Mouse (Mus musculus) olfactory bulb, adult 2 months (tissue): ENCODE measurements around the gene Phf2. TPM values are rescaled to one million over a fixed set of nuclear protein-coding genes. Genes with fewer than 3 reads are reported as not detected.

Source experiments
- H3K27ac ChIP-seq: fragments of 200-500 bp; 2 replicates; pipeline ENCODE4 v1.5.1; 2012; ENCODE audit warnings: low read depth, low read length; ENCODE audit not compliant: insufficient read depth
- H3K4me1 ChIP-seq: fragments of 200-500 bp; 2 replicates; pipeline ENCODE4 v1.6.1; 2012; ENCODE audit warnings: low read length; ENCODE audit not compliant: control insufficient read depth, insufficient read depth
- H3K4me3 ChIP-seq: fragments of 200-500 bp; 2 replicates; pipeline ENCODE4 v1.5.1; 2012; ENCODE audit warnings: mild to moderate bottlenecking, low read depth, low read length, moderate library complexity; ENCODE audit not compliant: insufficient read depth
- CTCF ChIP-seq: fragments of 200-500 bp; IDR thresholded peaks from 2 replicates; pipeline ENCODE4 v1.5.1; 2012; ENCODE audit warnings: low read depth, mild to moderate bottlenecking, low read length, moderate library complexity; ENCODE audit not compliant: insufficient read depth
- POLR2A ChIP-seq: fragments of 200-500 bp; IDR thresholded peaks from 2 replicates; pipeline ENCODE4 v1.6.1; 2012; ENCODE audit warnings: mild to moderate bottlenecking, low read depth, low read length, moderate library complexity; ENCODE audit not compliant: insufficient read depth
- WGBS: fragments of 180-500 bp; shearing (Covaris S2); methylation state at CpG from one replicate; pipeline ENCODE4 v1.1.7; 2018; 5-methylcytosine and 5-hydroxymethylcytosine counted together
- polyA plus RNA-seq: library from polyadenylated mRNA; stranded (reverse); fragments of >200 nt; gene quantifications from 2 replicates; pipeline ENCODE4 v1.2.4, GENCODE M21; 2012; ENCODE audit warnings: low replicate concordance; ENCODE audit not compliant: missing spikeins, insufficient read depth, insufficient read length

The Phf2 gene
- polyA plus RNA-seq, 1 experiment, result not detected

DNA sequence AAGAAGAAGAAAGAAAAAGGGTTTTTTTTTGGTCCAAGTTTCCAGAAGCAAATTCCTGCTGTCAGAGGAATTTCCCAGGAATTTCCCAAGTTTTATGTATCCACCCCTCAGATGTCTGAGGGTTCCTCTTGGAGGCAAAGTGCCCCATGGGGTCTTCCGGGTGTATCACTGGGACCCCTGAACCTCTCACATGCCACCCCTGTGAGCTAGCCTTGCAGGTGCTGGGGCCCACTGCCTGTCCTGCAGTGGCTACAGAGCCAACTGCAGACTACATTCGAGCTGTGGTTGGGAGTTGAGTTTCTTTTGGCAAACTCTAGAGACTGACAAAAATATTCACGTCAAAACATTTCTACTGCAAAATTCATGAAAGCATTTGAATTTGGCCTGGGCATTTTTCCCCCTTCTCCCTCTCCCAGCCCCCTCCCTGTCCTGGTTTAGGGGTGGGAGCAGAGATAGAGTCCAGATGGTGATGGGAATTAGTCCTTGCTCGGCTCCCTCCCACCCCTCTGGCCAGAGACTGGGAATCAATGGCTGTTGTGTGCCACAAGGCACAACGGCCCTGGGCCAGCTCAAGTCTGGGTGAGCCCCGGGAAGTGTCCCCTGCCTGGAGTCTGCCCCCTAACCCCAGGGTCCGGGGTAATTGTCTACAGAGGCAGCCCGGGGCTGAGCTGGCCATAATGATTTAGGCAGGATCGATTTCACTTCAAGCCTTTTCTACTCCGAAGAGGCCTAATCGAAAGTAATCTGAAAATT lies 91.2 kb downstream of the Phf2 start:
- WGBS, result 57% methylated on average over 11 of the region's 11 CpGs
- H3K4me3 ChIP-seq, result no peak overlapping the region
- H3K27ac ChIP-seq, result no peak overlapping the region
- H3K4me1 ChIP-seq, result peaks cover 6% of the 10 kb centered on the region; the same call in 1 of the 2 replicates
- TF ChIP-seq POLR2A, result no peak

DNA sequence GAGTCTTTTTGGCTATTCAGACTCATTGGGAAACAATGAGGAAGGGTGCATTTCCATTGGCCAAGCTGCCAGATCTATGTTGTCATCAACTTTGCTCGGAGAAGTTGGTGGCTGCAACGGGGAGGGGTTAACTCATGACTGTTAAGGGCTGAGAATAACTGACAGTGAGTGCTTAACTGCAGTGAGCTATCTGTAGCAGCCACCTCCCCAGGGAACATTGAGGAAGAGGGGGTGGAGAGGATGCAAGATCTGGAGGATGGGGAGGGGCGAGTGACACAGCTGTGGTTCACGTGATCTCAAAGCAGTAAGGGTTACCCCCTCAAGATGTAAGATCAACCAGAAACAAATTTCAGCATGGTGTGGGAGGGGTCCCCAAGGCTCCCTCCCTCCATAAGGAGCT lies 92.8 kb downstream of the Phf2 start:
- 61% methylated on average over 4 of the region's 4 CpGs for WGBS
- no peak overlapping the region for H3K4me3 ChIP-seq
- peaks cover 6% of the 10 kb centered on the region; the same call in 1 of the 2 replicates for H3K4me1 ChIP-seq
- TF ChIP-seq CTCF (no peak), POLR2A (no peak)
- no peak overlapping the region for H3K27ac ChIP-seq

GRCm38 (mm10) chr13:48774506-48774905 lies 96.4 kb downstream of the Phf2 start:
- TF ChIP-seq POLR2A (no peak), CTCF (no peak)
- WGBS, result 84% methylated on average over 7 of the region's 7 CpGs

DNA sequence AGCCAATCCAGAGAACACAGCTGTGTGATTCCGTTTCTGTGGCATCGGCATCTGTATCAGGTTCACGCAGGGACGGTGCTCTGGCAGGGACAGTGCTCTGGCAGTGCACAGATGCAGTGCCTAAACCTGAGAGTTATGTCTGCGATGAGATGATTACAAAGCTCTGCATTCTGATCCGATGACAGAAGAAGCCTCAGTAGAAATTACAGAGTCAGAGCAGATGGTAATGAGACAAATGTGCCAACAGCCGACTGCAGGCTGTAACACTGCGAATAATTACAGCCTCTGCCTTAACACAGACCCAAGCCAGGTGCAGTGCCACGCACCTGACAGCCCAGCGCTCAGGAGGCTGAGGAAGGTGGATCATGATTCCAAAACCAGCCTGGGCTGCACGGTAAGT lies 102.8 kb downstream of the Phf2 start:
- TF ChIP-seq POLR2A, result no peak
- TF ChIP-seq CTCF, result no peak
- Histone ChIP-seq H3K4me3 (no peak overlapping the region), H3K4me1 (peaks cover 5% of the 10 kb centered on the region), H3K27ac (no peak overlapping the region)
- WGBS, result 19% methylated on average over 11 of the region's 11 CpGs

More at GRCm38 (mm10) chr13:48774506-48774905, 96.4 kb downstream of the Phf2 start:
- Histone ChIP-seq H3K27ac (no peak overlapping the region), H3K4me1 (no peaks in the 10 kb centered on the region), H3K4me3 (no peak overlapping the region)

- WGBS, result 74% methylated on average over 11 of the region's 11 CpGs
- peaks cover 5% of the 10 kb centered on the region for H3K4me1 ChIP-seq
- TF ChIP-seq CTCF (no peak), POLR2A (no peak)
- no peak overlapping the region for H3K27ac ChIP-seq
- H3K4me3 ChIP-seq, result no peak overlapping the region
Observed at GRCm38 (mm10) chr13:48763701-48764245, 107.1 kb downstream of the Phf2 start.

DNA sequence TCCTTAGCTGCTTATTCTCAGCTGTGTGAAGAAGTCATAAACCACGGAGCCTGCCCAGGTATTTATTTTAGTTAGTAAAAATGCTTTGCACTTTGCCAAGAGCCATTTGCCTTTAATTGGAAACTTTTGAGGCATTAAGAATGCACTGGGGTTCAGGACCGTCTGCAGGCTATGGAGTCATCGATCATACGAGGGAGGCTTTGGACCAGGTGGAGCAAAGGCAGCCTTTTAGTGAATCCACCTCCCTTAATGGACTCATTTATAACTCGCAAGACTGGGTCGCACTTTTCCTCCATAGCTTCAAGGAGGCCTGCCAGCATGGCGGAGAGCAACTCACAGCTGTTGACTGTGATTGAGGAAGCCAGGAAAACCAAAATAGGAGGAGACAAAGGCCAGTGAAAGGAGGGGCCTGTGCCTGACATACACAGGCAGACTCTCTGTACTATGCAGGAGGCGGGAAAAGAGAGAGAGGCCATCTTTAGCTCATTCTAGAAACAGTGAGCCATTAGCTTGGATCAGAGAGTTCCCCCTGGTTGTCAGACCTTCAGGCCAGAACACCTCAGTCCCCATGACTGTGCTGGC lies 110.0 kb downstream of the Phf2 start:
- H3K4me1 ChIP-seq, result no peaks in the 10 kb centered on the region
- 89% methylated on average over 8 of the region's 8 CpGs for WGBS
- no peak overlapping the region for H3K27ac ChIP-seq
- H3K4me3 ChIP-seq, result no peak overlapping the region
- TF ChIP-seq POLR2A (no peak), CTCF (no peak)

- no peak overlapping the region for H3K4me3 ChIP-seq
- H3K27ac ChIP-seq, result no peak overlapping the region
- WGBS, result 65% methylated on average over 15 of the region's 15 CpGs
- no peak for TF ChIP-seq CTCF
- no peaks in the 10 kb centered on the region for H3K4me1 ChIP-seq
Observed at GRCm38 (mm10) chr13:48756769-48757168, 114.2 kb downstream of the Phf2 start.

Other genes with a start within 250 kb of the Phf2 start
- not detected in 2 replicates for gene Ptpdc1, start 245.5 kb downstream of the Phf2 start, polyA plus RNA-seq
- not detected in 2 replicates for gene Barx1, start 208.1 kb downstream of the Phf2 start, polyA plus RNA-seq
- 79.3 TPM in 1 of 2 replicates, not detected in the other for gene Fam120a, start 96.9 kb upstream of the Phf2 start, polyA plus RNA-seq